ENCODE assay signal across 8 mouse cellular contexts in the genomic region with DNA sequence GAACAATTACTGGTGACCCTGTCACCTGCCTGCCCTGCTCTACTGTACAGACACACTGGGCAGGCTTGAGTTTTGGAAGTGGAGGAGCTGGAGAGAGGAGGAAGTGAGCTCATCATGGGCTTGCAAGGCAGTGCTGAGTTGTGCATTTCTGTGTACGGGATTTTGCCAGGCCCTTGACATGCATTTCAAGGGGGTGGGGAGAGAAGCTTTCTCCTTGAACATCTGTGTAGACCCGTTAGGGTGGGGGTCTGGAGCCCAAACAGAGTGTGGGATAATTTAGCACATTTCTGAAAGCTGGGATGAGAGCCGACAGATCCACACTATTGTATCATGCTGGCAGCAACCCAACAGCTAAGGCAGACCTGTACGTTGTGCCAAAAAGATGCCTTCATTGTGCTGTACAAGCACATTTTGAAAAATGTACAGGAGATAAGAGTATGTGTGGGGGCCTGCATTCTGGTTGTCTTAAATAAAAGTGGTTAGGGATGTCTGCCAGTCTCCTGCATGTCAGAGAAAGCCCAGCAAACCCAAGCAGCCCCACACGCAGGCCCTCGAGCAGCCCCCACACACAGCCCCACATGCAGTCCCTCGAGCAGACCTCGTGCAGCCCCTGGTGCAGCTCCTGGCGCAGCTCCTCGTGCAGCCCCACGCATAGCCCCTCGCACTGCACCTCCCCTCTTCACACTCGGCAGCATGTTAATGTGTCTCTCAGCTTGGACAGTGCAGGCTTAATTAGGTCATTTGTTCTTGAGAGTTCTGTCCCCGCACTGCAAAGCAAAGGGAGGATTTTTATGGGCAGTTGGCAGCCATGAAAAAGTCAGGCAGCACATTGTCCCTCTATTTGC. TPM values are rescaled to one million over a fixed set of nuclear protein-coding genes. Genes with fewer than 3 reads are reported as not detected.
A peak's percentile ranks its signal among the peaks of the same experiment; 100 is the strongest.
DNase-seq lines count a peak whose midpoint lies in the region; ATAC-seq lines count a peak whose summit lies in the region.

No protein-coding gene starts in this region.

- DNase-seq in adrenal gland, adult 2 months: peak; percentile 45
- DNase-seq in adrenal gland, adult 8-10 months: no peak
- peak; percentile 62 for DNase-seq in cerebellum, adult 8-10 months
- peak; percentile 39 to 45 for DNase-seq in heart, adult 18-20 months
- peak; percentile 26 for DNase-seq in kidney, adult 9 months
- no peak for DNase-seq in limb, embryonic 10.5 days (ENCODE audit: low spot score)
- no peak for DNase-seq in gastrocnemius, postnatal 36 days

- no peaks in the 10 kb centered on the region for H3K9me3 ChIP-seq in limb, embryonic 10.5 days (replicated peaks)
- H3K9me3 ChIP-seq in neural tube, embryonic 15.5 days (replicated peaks): no peaks in the 10 kb centered on the region

- H3K9ac ChIP-seq in neural tube, embryonic 15.5 days (replicated peaks): no peak overlapping the region

- H3K27me3 ChIP-seq in limb, embryonic 10.5 days (ENCODE audit: low read depth, poor library complexity, severe bottlenecking): no peaks in the 10 kb centered on the region
- no peaks in the 10 kb centered on the region for H3K27me3 ChIP-seq in neural tube, embryonic 15.5 days (replicated peaks)

- no peak overlapping the region for H3K4me3 ChIP-seq in limb, embryonic 10.5 days
- H3K4me3 ChIP-seq in neural tube, embryonic 15.5 days (replicated peaks): no peak overlapping the region

- peaks cover 55% of the 10 kb centered on the region for H3K4me1 ChIP-seq in limb, embryonic 10.5 days
- H3K4me1 ChIP-seq in neural tube, embryonic 15.5 days: peaks cover 46% of the 10 kb centered on the region

- 0 out of 2 replicates have a peak overlapping the region, but pooled peaks have one; percentile 59 for H3K27ac ChIP-seq in limb, embryonic 10.5 days
- H3K27ac ChIP-seq in neural tube, embryonic 15.5 days (replicated peaks): peak overlapping the region; percentile 80

- peaks cover 34% of the 10 kb centered on the region for H3K36me3 ChIP-seq in limb, embryonic 10.5 days
- H3K36me3 ChIP-seq in neural tube, embryonic 15.5 days: 0 out of 2 replicates have a peak, but pooled peaks cover 6% of the 10 kb centered on the region

- intact Hi-C loops in gastrocnemius, postnatal 36 days (cut with DNase I): no loop called here

- H3K4me2 ChIP-seq in neural tube, embryonic 15.5 days: peak overlapping the region; percentile 15; the same call in 1 of the 2 replicates

- ATAC-seq in neural tube, embryonic 15.5 days (ENCODE audit: low FRiP score): peak; percentile 89

- WGBS in limb, embryonic 10.5 days: 40% methylated on average over 14 of the region's 14 CpGs
- WGBS in neural tube, embryonic 15.5 days: 9% methylated on average over 14 of the region's 14 CpGs

RNA-seq across cellular contexts. Expression of gene Farp1, which starts 27.5 kb away (rescaled TPM):
- 10 to 100 TPM; 18.0 to 24.0 TPM for total RNA-seq in adrenal gland, adult 2 months (2021)
- polyA plus RNA-seq in adrenal gland, adult 2 months (2012; rRNA removed): 7.4 and 10.9 TPM in 2 replicates
- total RNA-seq in adrenal gland, adult 8-10 months (2022): 10 to 100 TPM; 15.5 to 24.1 (median 21.4) TPM
- total RNA-seq in heart, adult 18-20 months (2021): 1 to 10 TPM; 7.1 to 8.7 TPM
- polyA plus RNA-seq in limb, embryonic 10.5 days (2016; fragmentation: Nextera tagmentation; extraction: Ambion mirVana): 43.3 and 53.2 TPM in 2 replicates
- polyA plus RNA-seq in neural tube, embryonic 15.5 days (2015; fragmentation: Nextera tagmentation; extraction: Ambion mirVana): 28.1 and 28.5 TPM in 2 replicates
- total RNA-seq in gastrocnemius, postnatal 36 days (2021): 1 to 10 TPM; 4.2 to 6.0 TPM

Comparison
In these comparisons a context has a peak if more than half of its experiments do, and no peak if none do; other contexts are left out.
1. DNase-seq: peak in adrenal gland, adult 2 months (single experiment), cerebellum, adult 8-10 months (single experiment), heart, adult 18-20 months (2 of 2) and kidney, adult 9 months (single experiment); none in adrenal gland, adult 8-10 months (single experiment), limb, embryonic 10.5 days (single experiment) and gastrocnemius, postnatal 36 days (0 of 2).